Mouse (Mus musculus) limb, embryonic 15.5 days (tissue): ENCODE results near the gene Col11a2. TPM values are rescaled to one million over a fixed set of nuclear protein-coding genes. Genes with fewer than 3 reads are reported as not detected.

Experiments
- ATAC-seq: fragments of 200-750 bp; cut with Nextera tagmentation; 2 replicates; pipeline ENCODE4 v1.8.0; 2017; ENCODE audit warnings: low read depth, moderate TSS enrichment; ENCODE audit not compliant: insufficient number of reproducible peaks, low FRiP score, low TSS enrichment
- H3K27ac ChIP-seq: fragments of 300-500 bp; sonication (generic); 2 replicates; pipeline ENCODE4 v1.5.1; 2015; ENCODE audit warnings: moderate library complexity, mild to moderate bottlenecking, inconsistent platforms
- H3K27me3 ChIP-seq: fragments of 300-500 bp; sonication (generic); 2 replicates; pipeline ENCODE4 v1.6.1; 2015; ENCODE audit warnings: inconsistent platforms
- H3K36me3 ChIP-seq: fragments of 300-500 bp; sonication (generic); 2 replicates; pipeline ENCODE4 v1.6.1; 2015; ENCODE audit warnings: inconsistent platforms
- H3K4me1 ChIP-seq: fragments of 300-500 bp; sonication (generic); 2 replicates; pipeline ENCODE4 v1.6.1; 2015; ENCODE audit warnings: inconsistent platforms
- H3K4me2 ChIP-seq: fragments of 300-500 bp; sonication (generic); 2 replicates; pipeline ENCODE4 v1.6.1; 2015; ENCODE audit warnings: mild to moderate bottlenecking, inconsistent platforms
- H3K4me3 ChIP-seq: fragments of 300-500 bp; sonication (generic); 2 replicates; pipeline ENCODE4 v1.5.1; 2015; ENCODE audit warnings: mild to moderate bottlenecking, inconsistent platforms
- H3K9ac ChIP-seq: fragments of 300-500 bp; sonication (generic); 2 replicates; pipeline ENCODE4 v1.6.1; 2015; ENCODE audit warnings: inconsistent platforms
- H3K9me3 ChIP-seq: fragments of 300-500 bp; sonication (generic); 2 replicates; pipeline ENCODE4 v1.6.1; 2016; ENCODE audit warnings: inconsistent platforms
- WGBS: fragments of 180-500 bp; shearing (Covaris S2); methylation state at CpG from one replicate; pipeline ENCODE4 v1.1.7; 2015; 5-methylcytosine and 5-hydroxymethylcytosine counted together
- polyA plus RNA-seq: library from polyadenylated mRNA; unstranded; fragments of >200 nt; fragmentation: Nextera tagmentation; extraction: Ambion mirVana; gene quantifications from 2 replicates; pipeline ENCODE4 v1.2.1, GENCODE M21; 2015

Col11a2 gene
- polyA plus RNA-seq, 1 experiment from 2014 or later: 94.4 TPM

GRCm38 (mm10) chr17:34097272-34097671, 58.0 kb downstream of the Col11a2 start:
- 55% methylated on average over 5 of the region's 5 CpGs for WGBS
- no peak for ATAC-seq

GRCm38 (mm10) chr17:34098709-34099479, 59.7 kb downstream of the Col11a2 start:
- H3K27ac ChIP-seq: no peak overlapping the region
- no peak for ATAC-seq
- WGBS: 45% methylated on average over 10 of the region's 10 CpGs

More at GRCm38 (mm10) chr17:34097272-34097671, 58.0 kb downstream of the Col11a2 start:
- peaks cover 7% of the 10 kb centered on the region; the same call in 1 of the 2 replicates for H3K4me1 ChIP-seq
- H3K36me3 ChIP-seq: no peaks in the 10 kb centered on the region
- H3K4me2 ChIP-seq: no peak overlapping the region
- H3K9ac ChIP-seq: no peak overlapping the region
- H3K9me3 ChIP-seq: no peaks in the 10 kb centered on the region
- H3K27ac ChIP-seq: no peak overlapping the region
- H3K27me3 ChIP-seq: no peaks in the 10 kb centered on the region
- H3K4me3 ChIP-seq: no peak overlapping the region

GRCm38 (mm10) chr17:34099531-34099930, 60.3 kb downstream of the Col11a2 start:
- Histone ChIP-seq H3K4me2 (no peak overlapping the region), H3K9ac (no peak overlapping the region), H3K4me1 (peaks cover 7% of the 10 kb centered on the region; the same call in 1 of the 2 replicates), H3K4me3 (no peak overlapping the region), H3K9me3 (no peaks in the 10 kb centered on the region), H3K27me3 (no peaks in the 10 kb centered on the region), H3K36me3 (no peaks in the 10 kb centered on the region), H3K27ac (no peak overlapping the region)
- ATAC-seq: no peak
- WGBS: 28% methylated on average over 5 of the region's 5 CpGs

More at GRCm38 (mm10) chr17:34098709-34099479, 59.7 kb downstream of the Col11a2 start:
- Histone ChIP-seq H3K9ac (no peak overlapping the region), H3K4me2 (no peak overlapping the region), H3K27me3 (no peaks in the 10 kb centered on the region), H3K9me3 (no peaks in the 10 kb centered on the region), H3K4me1 (peaks cover 7% of the 10 kb centered on the region; the same call in 1 of the 2 replicates), H3K4me3 (no peak overlapping the region), H3K36me3 (no peaks in the 10 kb centered on the region)

- Histone ChIP-seq H3K4me2 (no peak overlapping the region), H3K4me1 (peaks cover 7% of the 10 kb centered on the region; the same call in 1 of the 2 replicates), H3K9me3 (no peaks in the 10 kb centered on the region), H3K36me3 (no peaks in the 10 kb centered on the region), H3K4me3 (no peak overlapping the region), H3K27ac (no peak overlapping the region), H3K9ac (no peak overlapping the region), H3K27me3 (no peaks in the 10 kb centered on the region)
- peak; percentile 23; the same call in 1 of the 2 replicates for ATAC-seq
- WGBS: 33% methylated on average over 5 of the region's 5 CpGs
These were observed 61.9 kb downstream of the Col11a2 start for GRCm38 (mm10) chr17:34101185-34101584.

GRCm38 (mm10) chr17:34101604-34102032, 62.4 kb downstream of the Col11a2 start:
- Histone ChIP-seq H3K27me3 (no peaks in the 10 kb centered on the region), H3K36me3 (no peaks in the 10 kb centered on the region), H3K4me3 (0 out of 2 replicates have a peak overlapping the region, but pooled peaks have one; percentile 7), H3K4me1 (peaks cover 7% of the 10 kb centered on the region; the same call in 1 of the 2 replicates), H3K27ac (no peak overlapping the region), H3K4me2 (peak overlapping the region; percentile 34; the same call in 1 of the 2 replicates), H3K9me3 (no peaks in the 10 kb centered on the region), H3K9ac (no peak overlapping the region)
- WGBS: 7% methylated on average over 12 of the region's 12 CpGs
- peak; percentile 70; the same call in 1 of the 2 replicates for ATAC-seq

GRCm38 (mm10) chr17:34102831-34103230, 63.6 kb downstream of the Col11a2 start:
- 76% methylated on average over 6 of the region's 6 CpGs for WGBS
- no peak for ATAC-seq
- Histone ChIP-seq H3K4me1 (peaks cover 7% of the 10 kb centered on the region; the same call in 1 of the 2 replicates), H3K4me2 (no peak overlapping the region), H3K36me3 (no peaks in the 10 kb centered on the region), H3K9me3 (no peaks in the 10 kb centered on the region), H3K27ac (no peak overlapping the region), H3K4me3 (no peak overlapping the region), H3K9ac (no peak overlapping the region), H3K27me3 (no peaks in the 10 kb centered on the region)

GRCm38 (mm10) chr17:34104804-34105203, 65.6 kb downstream of the Col11a2 start:
- H3K4me3 ChIP-seq: no peak overlapping the region
- H3K9ac ChIP-seq: no peak overlapping the region
- peaks cover 7% of the 10 kb centered on the region; the same call in 1 of the 2 replicates for H3K4me1 ChIP-seq
- H3K4me2 ChIP-seq: no peak overlapping the region
- no peak for ATAC-seq
- 85% methylated on average over 9 of the region's 9 CpGs for WGBS
- no peaks in the 10 kb centered on the region for H3K9me3 ChIP-seq
- no peak overlapping the region for H3K27ac ChIP-seq
- peaks cover 8% of the 10 kb centered on the region for H3K36me3 ChIP-seq
- no peaks in the 10 kb centered on the region for H3K27me3 ChIP-seq

GRCm38 (mm10) chr17:34106555-34106954, 67.3 kb downstream of the Col11a2 start:
- Histone ChIP-seq H3K9me3 (no peaks in the 10 kb centered on the region), H3K9ac (no peak overlapping the region), H3K4me3 (no peak overlapping the region), H3K27me3 (no peaks in the 10 kb centered on the region), H3K4me2 (no peak overlapping the region), H3K36me3 (peaks cover 26% of the 10 kb centered on the region), H3K27ac (no peak overlapping the region), H3K4me1 (peaks cover 3% of the 10 kb centered on the region; the same call in 1 of the 2 replicates)
- 81% methylated on average over 7 of the region's 7 CpGs for WGBS
- no peak for ATAC-seq

GRCm38 (mm10) chr17:34107109-34107867, 68.1 kb downstream of the Col11a2 start:
- Histone ChIP-seq H3K9ac (no peak overlapping the region), H3K27me3 (no peaks in the 10 kb centered on the region), H3K4me1 (no peaks in the 10 kb centered on the region), H3K9me3 (no peaks in the 10 kb centered on the region), H3K27ac (no peak overlapping the region), H3K4me2 (no peak overlapping the region), H3K4me3 (no peak overlapping the region), H3K36me3 (peaks cover 33% of the 10 kb centered on the region)
- WGBS: 73% methylated on average over 7 of the region's 7 CpGs
- no peak for ATAC-seq

- ATAC-seq: no peak
- Histone ChIP-seq H3K27me3 (no peaks in the 10 kb centered on the region), H3K9me3 (no peaks in the 10 kb centered on the region), H3K4me2 (no peak overlapping the region), H3K36me3 (peaks cover 45% of the 10 kb centered on the region), H3K9ac (no peak overlapping the region), H3K4me1 (0 out of 2 replicates have a peak, but pooled peaks cover under 1% of the 10 kb centered on the region), H3K4me3 (no peak overlapping the region), H3K27ac (no peak overlapping the region)
- WGBS: 85% methylated on average over 6 of the region's 6 CpGs
These were observed 69.2 kb downstream of the Col11a2 start for GRCm38 (mm10) chr17:34108460-34108859.

GRCm38 (mm10) chr17:34109038-34109805, 70.0 kb downstream of the Col11a2 start:
- H3K4me1 ChIP-seq: 0 out of 2 replicates have a peak, but pooled peaks cover 3% of the 10 kb centered on the region
- H3K27me3 ChIP-seq: no peaks in the 10 kb centered on the region
- H3K9me3 ChIP-seq: no peaks in the 10 kb centered on the region
- 78% methylated on average over 14 of the region's 14 CpGs for WGBS
- H3K9ac ChIP-seq: no peak overlapping the region
- peaks cover 53% of the 10 kb centered on the region for H3K36me3 ChIP-seq
- H3K4me2 ChIP-seq: no peak overlapping the region
- no peak for ATAC-seq
- 0 out of 2 replicates have a peak overlapping the region, but pooled peaks have one; percentile 44 for H3K27ac ChIP-seq
- H3K4me3 ChIP-seq: no peak overlapping the region
